Mouse (Mus musculus): ENCODE measurements at regions not wholly inside any gene's neighbourhood (a gene's known extent, or its start where the extent isn't known, plus 50 kb on each side); places are given as distances from the start of the nearest gene placed in this dataset.

GRCm38 (mm10) chr8:41485163-41485562, 68.3 kb upstream of the Frg1 start:
- no peak for DNase-seq (ENCODE audit: low spot score)

- no peak for DNase-seq (ENCODE audit: low spot score)
Measured at GRCm38 (mm10) chr8:41483297-41483696, 66.4 kb upstream of the Frg1 start.

- DNase-seq (ENCODE audit: low spot score) = no peak
Measured at GRCm38 (mm10) chr8:41472992-41473699, 56.3 kb upstream of the Frg1 start.

GRCm38 (mm10) chr8:41472233-41472632, 55.4 kb upstream of the Frg1 start:
- DNase-seq (ENCODE audit: low spot score) = no peak
